Mouse (Mus musculus): Measurements from ENCODE around the gene Mis12. TPM values are rescaled to one million over a fixed set of nuclear protein-coding genes. Genes with fewer than 3 reads are reported as not detected.

Mis12 gene
- total RNA-seq, 1 experiment, result 27.0 TPM

- H3K36me3 ChIP-seq (ENCODE audit: control insufficient read depth, insufficient read depth, low read length, poor library complexity, severe bottlenecking), result no peaks in the 10 kb centered on the region
- H3K4me3 ChIP-seq (ENCODE audit: insufficient read depth in 1 of 2, low read depth in 1 of 2, low read length in 2 of 2, poor library complexity in 1 of 2, severe bottlenecking in 1 of 2), result no peak overlapping the region
- no peak for DNase-seq (ENCODE audit: low read depth, low spot score)
- in situ Hi-C loops (cut with MboI; ENCODE audit: low sequenced_read_pairs in 2 of 2, unreplicated experiment in 2 of 2), result no loop called here
- no peak for TF ChIP-seq CHD2 (IDR thresholded peaks at IDR 0.05; ENCODE audit: low read depth, low read length)
- no peak for TF ChIP-seq MAFK (IDR thresholded peaks at IDR 0.05; ENCODE audit: insufficient read depth, low read depth, low read length)
- no peak for TF ChIP-seq ZC3H11A (IDR thresholded peaks at IDR 0.05; ENCODE audit: borderline replicate concordance, low read depth, low read length)
- TF ChIP-seq HCFC1 (IDR thresholded peaks at IDR 0.05; ENCODE audit: borderline replicate concordance, insufficient read depth, low read length), result no peak
- H3K9me3 ChIP-seq (ENCODE audit: control insufficient read depth, insufficient read depth, low read depth, low read length), result no peaks in the 10 kb centered on the region
- no peaks in the 10 kb centered on the region for H3K4me1 ChIP-seq (ENCODE audit: control insufficient read depth in 2 of 2, insufficient read depth in 2 of 2, low read length in 2 of 2, poor library complexity in 1 of 2)
- H3K27ac ChIP-seq (ENCODE audit: insufficient read depth, low read depth, low read length, poor library complexity, severe bottlenecking), result no peak overlapping the region
- H3K9ac ChIP-seq (ENCODE audit: insufficient read depth, low read depth, low read length, poor library complexity, severe bottlenecking), result no peak overlapping the region
These were observed 56.9 kb downstream of the Mis12 start for GRCm38 (mm10) chr11:71076342-71076741.

Other genes starting within 250 kb of the Mis12 start
- not detected in 2 replicates for gene Scimp, start 207.0 kb upstream of the Mis12 start, total RNA-seq (2012; rRNA removed)
- 29.0 and 38.8 TPM in 2 replicates for gene Rabep1, start 174.8 kb upstream of the Mis12 start, total RNA-seq (2012; rRNA removed)
- gene Nup88, start 49.6 kb upstream of the Mis12 start, total RNA-seq (2012; rRNA removed), result 120 and 121 TPM in 2 replicates
- 58.6 and 74.6 TPM in 2 replicates for gene Rpain, start 49.4 kb upstream of the Mis12 start, total RNA-seq (2012; rRNA removed)
- 97.4 and 139 TPM in 2 replicates for gene C1qbp, start 36.6 kb upstream of the Mis12 start, total RNA-seq (2012; rRNA removed)
- gene Dhx33, start 15.2 kb upstream of the Mis12 start, total RNA-seq (2012; rRNA removed), result 29.9 and 32.7 TPM in 2 replicates
- gene Derl2, start 230 bp downstream of the Mis12 start, total RNA-seq (2012; rRNA removed), result 44.2 and 45.1 TPM in 2 replicates
- 2.3 and 4.2 TPM in 2 replicates for gene 6330403K07Rik, start 13.9 kb downstream of the Mis12 start, total RNA-seq (2012; rRNA removed)
- gene Nlrp1a, start 125.1 kb downstream of the Mis12 start, total RNA-seq (2012; rRNA removed), result not detected in 2 replicates
- gene Nlrp1b, start 211.1 kb downstream of the Mis12 start, total RNA-seq (2012; rRNA removed), result not detected in 2 replicates